Mouse (Mus musculus): ENCODE measurements around the gene Trim66. TPM values are rescaled to one million over a fixed set of nuclear protein-coding genes. Genes with fewer than 3 reads are reported as not detected.
A peak's percentile ranks its signal among the peaks of the same experiment; 100 is the strongest.

Trim66 gene
- polyA plus RNA-seq, 1 experiment from 2014 or later, result 0.07 TPM

GRCm38 (mm10) chr7:109455748-109456147, 52.2 kb downstream of the Trim66 start:
- DNase-seq (ENCODE audit: low spot score), result no peak

- DNase-seq (ENCODE audit: low spot score), result no peak
These were observed 53.1 kb downstream of the Trim66 start for GRCm38 (mm10) chr7:109454856-109455255.

- no peak for DNase-seq (ENCODE audit: low spot score)
These were observed 59.9 kb downstream of the Trim66 start for GRCm38 (mm10) chr7:109448060-109448459.

- DNase-seq (ENCODE audit: low spot score), result peak; percentile 34
These were observed 62.9 kb downstream of the Trim66 start for GRCm38 (mm10) chr7:109445012-109445411.

- no peak for DNase-seq (ENCODE audit: low spot score)
These were observed 65.2 kb downstream of the Trim66 start for GRCm38 (mm10) chr7:109442739-109443138.

GRCm38 (mm10) chr7:109440697-109441269, 67.2 kb downstream of the Trim66 start:
- DNase-seq (ENCODE audit: low spot score), result no peak

- no peak for DNase-seq (ENCODE audit: low spot score)
These were observed 68.9 kb downstream of the Trim66 start, which contains the start of gene Stk33 for GRCm38 (mm10) chr7:109438781-109439591. Gene Stk33 (minus strand): TSS chr7:109439081.

GRCm38 (mm10) chr7:109424422-109425159, 83.3 kb downstream of the Trim66 start:
- DNase-seq (ENCODE audit: low spot score), result peak; percentile 22

GRCm38 (mm10) chr7:109422803-109423202, 85.1 kb downstream of the Trim66 start:
- DNase-seq (ENCODE audit: low spot score), result no peak

- DNase-seq (ENCODE audit: low spot score), result no peak
These were observed 102.4 kb downstream of the Trim66 start for GRCm38 (mm10) chr7:109405491-109405890.

GRCm38 (mm10) chr7:109399299-109399698, 108.6 kb downstream of the Trim66 start:
- DNase-seq (ENCODE audit: low spot score), result no peak

Small RNAs within 50 kb of the gene (microRNA-seq; reads per million reads assigned to microRNA genes)
- gene Gm47284 (ENCODE audit: borderline number of aligned reads), result not detected

Other genes with a start within 250 kb of the Trim66 start
- gene Stk33, start 69.1 kb downstream of the Trim66 start, polyA plus RNA-seq (2015; fragmentation: Nextera tagmentation; extraction: Ambion mirVana), result 0.55 and 0.80 TPM in 2 replicates
- gene Rpl27a, start 11.0 kb upstream of the Trim66 start, polyA plus RNA-seq (2015; fragmentation: Nextera tagmentation; extraction: Ambion mirVana), result 171 and 173 TPM in 2 replicates
- gene St5, start 195.5 kb upstream of the Trim66 start, polyA plus RNA-seq (2015; fragmentation: Nextera tagmentation; extraction: Ambion mirVana), result 28.6 and 31.4 TPM in 2 replicates
- gene Akip1, start 195.6 kb upstream of the Trim66 start, polyA plus RNA-seq (2015; fragmentation: Nextera tagmentation; extraction: Ambion mirVana), result 44.6 and 47.5 TPM in 2 replicates
- gene BC051019, start 215.7 kb upstream of the Trim66 start, polyA plus RNA-seq (2015; fragmentation: Nextera tagmentation; extraction: Ambion mirVana), result 0.35 and 0.45 TPM in 2 replicates
- 0.19 and 0.21 TPM in 2 replicates for gene Ascl3, start 223.6 kb upstream of the Trim66 start, polyA plus RNA-seq (2015; fragmentation: Nextera tagmentation; extraction: Ambion mirVana)
- 70.3 and 74.9 TPM in 2 replicates for gene Tmem9b, start 244.7 kb upstream of the Trim66 start, polyA plus RNA-seq (2015; fragmentation: Nextera tagmentation; extraction: Ambion mirVana)